Comparison of ENCODE assay signal across 8 mouse cellular contexts in the genomic region with DNA sequence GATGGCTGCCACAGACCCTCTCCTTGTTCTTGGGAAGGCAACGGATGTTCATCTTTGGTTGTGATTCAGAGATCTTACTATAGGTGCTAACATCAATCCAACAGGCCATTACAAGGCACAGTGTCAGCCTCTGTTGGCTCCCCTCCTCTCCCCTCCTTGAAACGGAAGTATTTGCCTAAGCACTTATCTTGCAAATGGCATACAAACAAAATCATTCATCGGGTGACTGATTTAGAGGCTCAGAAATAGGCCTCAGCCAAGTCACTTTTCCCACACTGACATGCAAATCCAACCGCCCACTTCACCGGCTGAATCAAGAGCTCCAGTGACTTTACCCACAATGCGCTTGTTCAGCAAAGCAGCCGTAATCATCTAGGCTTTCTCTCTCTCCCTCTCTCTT. TPM values are rescaled to one million over a fixed set of nuclear protein-coding genes. Genes with fewer than 3 reads are reported as not detected.
DNase-seq lines count a peak whose midpoint lies in the region; ATAC-seq and TF ChIP-seq lines count a peak whose summit lies in the region.

No protein-coding gene starts in this region.

- peaks cover 16% of the 10 kb centered on the region for H3K4me1 ChIP-seq in kidney, embryonic 15.5 days
- peaks cover 51% of the 10 kb centered on the region for H3K4me1 ChIP-seq in E14TG2a.4 (replicated peaks; ENCODE audit: low read depth, low read length)
- H3K4me1 ChIP-seq in olfactory bulb, adult 2 months (ENCODE audit: control insufficient read depth, insufficient read depth, low read length): peaks cover 23% of the 10 kb centered on the region

- no peak overlapping the region for H3K4me3 ChIP-seq in kidney, embryonic 15.5 days (replicated peaks)
- H3K4me3 ChIP-seq in E14TG2a.4 (replicated peaks; ENCODE audit: low read length): peak overlapping the region; percentile 17; the same call in 1 of the 2 replicates
- no peak overlapping the region for H3K4me3 ChIP-seq in olfactory bulb, adult 2 months (ENCODE audit: insufficient read depth, low read depth, low read length)

- no peak for TF ChIP-seq POLR2A in olfactory bulb, adult 2 months (IDR thresholded peaks at IDR 0.05; ENCODE audit: insufficient read depth, low read depth, low read length)

- 22% methylated on average over 7 of the region's 7 CpGs for WGBS in kidney, embryonic 15.5 days
- WGBS in olfactory bulb, adult 2 months: 19% methylated on average over 7 of the region's 7 CpGs

- H3K9me3 ChIP-seq in kidney, embryonic 15.5 days (replicated peaks): no peaks in the 10 kb centered on the region
- no peaks in the 10 kb centered on the region for H3K9me3 ChIP-seq in E14TG2a.4 (ENCODE audit: low read length)

- no peak for DNase-seq in kidney, postnatal 36 days
- DNase-seq in adrenal gland, postnatal 4 days (ENCODE audit: low spot score in 2 of 2): no peak
- no peak for DNase-seq in cerebellum, postnatal 10 days
- no peak for DNase-seq in heart, adult 8-10 months (ENCODE audit: low spot score)

- peak overlapping the region; percentile 20; the same call in 1 of the 2 replicates for H3K4me2 ChIP-seq in kidney, embryonic 15.5 days

- no peaks in the 10 kb centered on the region for H3K27me3 ChIP-seq in kidney, embryonic 15.5 days
- no peaks in the 10 kb centered on the region for H3K27me3 ChIP-seq in E14TG2a.4 (ENCODE audit: insufficient read depth, low read length)

- peak overlapping the region; percentile 71 for H3K27ac ChIP-seq in kidney, embryonic 15.5 days
- peak overlapping the region; percentile 14; the same call in 1 of the 2 replicates for H3K27ac ChIP-seq in olfactory bulb, adult 2 months (ENCODE audit: insufficient read depth, low read depth, low read length)

- H3K36me3 ChIP-seq in kidney, embryonic 15.5 days: no peaks in the 10 kb centered on the region
- H3K36me3 ChIP-seq in E14TG2a.4 (ENCODE audit: insufficient read depth, low read length): no peaks in the 10 kb centered on the region

- H3K9ac ChIP-seq in kidney, embryonic 15.5 days: no peak overlapping the region

- 0 out of 2 replicates have a peak, but pooled peaks have one; percentile 3 for ATAC-seq in kidney, embryonic 15.5 days (replicated peaks; ENCODE audit: low FRiP score)
- peak; percentile 30 for ATAC-seq in inflammation-experienced regulatory T-cells, adult 6 months

- TF ChIP-seq CTCF in E14TG2a.4 (conservative IDR thresholded peaks at IDR 0.05; ENCODE audit: low read length): no peak
- TF ChIP-seq CTCF in olfactory bulb, adult 2 months (IDR thresholded peaks at IDR 0.05; ENCODE audit: insufficient read depth, low read depth, low read length): no peak

RNA-seq across cellular contexts. Expression of a gene that starts 16.7 kb away (rescaled TPM):
- 78.6 and 87.4 TPM in 2 replicates for polyA plus RNA-seq in kidney, embryonic 15.5 days (2015; fragmentation: Nextera tagmentation; extraction: Ambion mirVana)
- polyA plus RNA-seq in inflammation-experienced regulatory T-cells, adult 6 months (2017; shearing (Covaris generic)): 10 to 100 TPM in 1 of 3 experiments, 1 to 10 TPM in 2; 6.9 to 10.7 (median 8.0) TPM
- not detected in 2 replicates for polyA plus RNA-seq in olfactory bulb, adult 2 months (2012; ENCODE audit: insufficient read depth, insufficient read length, low replicate concordance, missing spikeins)
- total RNA-seq in adrenal gland, postnatal 4 days (2021): 10 to 100 TPM in 1 of 2 experiments, 1 to 10 TPM in 1; 8.5 to 18.1 TPM
- total RNA-seq in heart, adult 8-10 months (2022): 1 to 10 TPM; 1.3 to 2.6 (median 2.0) TPM

RNA-seq across cellular contexts. Expression of a gene that starts 28.9 kb away (rescaled TPM):
- polyA plus RNA-seq in kidney, embryonic 15.5 days (2015; fragmentation: Nextera tagmentation; extraction: Ambion mirVana): 549 and 599 TPM in 2 replicates
- 1,000 to 10,000 TPM in 1 of 3 experiments, 100 to 1,000 TPM in 2; 475 to 1,461 (median 755) TPM for polyA plus RNA-seq in inflammation-experienced regulatory T-cells, adult 6 months (2017; shearing (Covaris generic))
- polyA plus RNA-seq in olfactory bulb, adult 2 months (2012; ENCODE audit: insufficient read depth, insufficient read length, low replicate concordance, missing spikeins): not detected in 2 replicates
- total RNA-seq in adrenal gland, postnatal 4 days (2021): 100 to 1,000 TPM; 378 to 411 TPM
- total RNA-seq in heart, adult 8-10 months (2022): 100 to 1,000 TPM in 3 of 4 experiments, 10 to 100 TPM in 1; 76.1 to 145 (median 124) TPM
